Mouse (Mus musculus): Measurements from ENCODE around the gene Gp9.

The Gp9 gene

GRCm38 (mm10) chr6:87810713-87811669, 33.1 kb downstream of the Gp9 start:
- DNase-seq: peak; percentile 63

GRCm38 (mm10) chr6:87811675-87812338, 33.9 kb downstream of the Gp9 start, which contains the start of gene Rab43:
TSS of gene Rab43 (minus strand) at chr6:87812164.
- DNase-seq: peak; percentile 96

GRCm38 (mm10) chr6:87812656-87813055, 34.8 kb downstream of the Gp9 start:
- DNase-seq: no peak

DNA sequence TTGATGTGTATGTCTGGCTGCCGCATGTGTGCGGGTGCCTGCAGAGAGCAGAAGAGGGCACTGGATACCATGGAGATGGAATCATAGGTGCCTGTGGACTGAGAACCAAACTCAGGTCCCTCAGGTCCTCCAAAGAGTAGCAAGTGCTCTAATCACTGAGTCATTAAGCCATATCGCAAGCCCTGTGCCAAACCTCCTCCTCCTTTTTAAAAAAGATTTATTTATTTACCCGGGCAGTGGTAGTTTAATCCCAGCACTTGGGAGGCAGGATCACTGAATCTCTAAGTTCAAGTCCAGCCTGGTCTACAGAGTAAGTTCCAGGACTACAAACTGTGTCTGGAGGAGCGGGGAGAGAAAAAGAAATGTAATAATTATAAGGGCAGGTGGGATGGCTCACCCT, 36.6 kb downstream of the Gp9 start:
- DNase-seq: no peak

DNA sequence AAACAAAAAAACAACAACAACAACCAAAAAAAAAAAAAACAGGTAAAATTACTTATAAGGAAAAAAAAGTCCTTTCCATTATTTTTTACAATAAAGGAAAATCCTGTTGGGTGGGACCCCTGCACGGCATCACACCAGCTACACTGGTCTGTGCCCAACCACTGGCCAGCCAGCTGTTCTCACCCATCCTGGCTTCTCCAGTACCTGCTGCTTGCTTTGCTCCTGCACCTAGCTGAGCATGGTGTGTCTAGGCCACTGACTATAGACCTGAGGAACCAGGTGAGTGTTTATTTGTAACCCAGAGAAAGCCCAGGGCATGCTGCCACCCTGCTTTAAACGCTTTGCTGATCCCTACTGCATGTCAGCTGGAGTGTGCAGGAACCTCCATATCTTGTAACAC, 42.5 kb downstream of the Gp9 start:
- no peak for DNase-seq

Measured in thymus, postnatal 14 days (tissue).